Mouse (Mus musculus) liver, postnatal 0 days (tissue): ENCODE data around the gene Atp1b1. TPM values are rescaled to one million over a fixed set of nuclear protein-coding genes. Genes with fewer than 3 reads are reported as not detected.

Source experiments
- ATAC-seq: fragments of 200-750 bp; cut with Nextera tagmentation; 2 replicates; pipeline ENCODE4 v1.8.0; 2017; ENCODE audit warnings: mild to moderate bottlenecking, moderate library complexity
- DNase-seq: peaks from one replicate; pipeline ENCODE4 v3.0.0-alpha.2; 2016
- H3K27ac ChIP-seq: fragments of 300-500 bp; sonication (generic); 2 replicates; pipeline ENCODE4 v1.5.1; 2014; ENCODE audit warnings: antibody characterized with exemption, moderate library complexity, mild to moderate bottlenecking, low read depth
- H3K27me3 ChIP-seq: fragments of 300-500 bp; sonication (generic); 2 replicates; pipeline ENCODE4 v1.6.1; 2014; ENCODE audit warnings: low read length, control low read depth, mixed read lengths; ENCODE audit not compliant: insufficient read depth
- H3K36me3 ChIP-seq: fragments of 300-500 bp; sonication (generic); replicated peaks from 2 replicates; pipeline ENCODE4 v1.6.1; 2014; ENCODE audit warnings: mild to moderate bottlenecking, control low read depth, low read length, moderate library complexity, mixed read lengths; ENCODE audit not compliant: insufficient read depth
- H3K4me1 ChIP-seq: fragments of 300-500 bp; sonication (generic); 2 replicates; pipeline ENCODE4 v1.6.1; 2014; ENCODE audit warnings: antibody characterized with exemption, mild to moderate bottlenecking, control low read depth; ENCODE audit not compliant: insufficient read depth
- H3K4me2 ChIP-seq: fragments of 300-500 bp; sonication (generic); 2 replicates; pipeline ENCODE4 v1.6.1; 2014; ENCODE audit warnings: low read depth, mild to moderate bottlenecking, low read length, moderate library complexity, mixed read lengths
- H3K4me3 ChIP-seq: fragments of 300-500 bp; sonication (generic); 2 replicates; pipeline ENCODE4 v1.5.1; 2014; ENCODE audit warnings: low read depth, low read length
- H3K9ac ChIP-seq: fragments of 300-500 bp; sonication (generic); replicated peaks from 2 replicates; pipeline ENCODE4 v1.6.1; 2014; ENCODE audit warnings: mild to moderate bottlenecking, moderate library complexity
- H3K9me3 ChIP-seq: fragments of 300-500 bp; sonication (generic); 2 replicates; pipeline ENCODE4 v1.6.1; 2016; ENCODE audit warnings: mild to moderate bottlenecking, control low read depth, low read length, mixed read lengths
- CTCF ChIP-seq: sonication (generic); IDR thresholded peaks from 2 replicates; pipeline ENCODE4 v1.5.1; 2016; ENCODE audit warnings: antibody characterized with exemption, low read depth
- EP300 ChIP-seq: IDR thresholded peaks from 2 replicates; pipeline ENCODE4 v1.6.1; 2016; ENCODE audit warnings: antibody characterized with exemption, low read depth, mild to moderate bottlenecking
- WGBS: fragments of 180-500 bp; shearing (Covaris S2); extraction: QIAGEN DNeasy Blood & Tissue Kit; methylation state at CpG from one replicate; pipeline ENCODE4 v1.1.7; 2014; ENCODE audit not compliant: insufficient replicate concordance; 5-methylcytosine and 5-hydroxymethylcytosine counted together
- polyA plus RNA-seq: library from polyadenylated mRNA; unstranded; fragments of >200 nt; fragmentation: Nextera tagmentation; extraction: Ambion mirVana; gene quantifications from 2 replicates; pipeline ENCODE4 v1.2.1, GENCODE M21; 2015

Gene Atp1b1
- polyA plus RNA-seq, 1 experiment from 2014 or later, result 38.6 TPM

DNA sequence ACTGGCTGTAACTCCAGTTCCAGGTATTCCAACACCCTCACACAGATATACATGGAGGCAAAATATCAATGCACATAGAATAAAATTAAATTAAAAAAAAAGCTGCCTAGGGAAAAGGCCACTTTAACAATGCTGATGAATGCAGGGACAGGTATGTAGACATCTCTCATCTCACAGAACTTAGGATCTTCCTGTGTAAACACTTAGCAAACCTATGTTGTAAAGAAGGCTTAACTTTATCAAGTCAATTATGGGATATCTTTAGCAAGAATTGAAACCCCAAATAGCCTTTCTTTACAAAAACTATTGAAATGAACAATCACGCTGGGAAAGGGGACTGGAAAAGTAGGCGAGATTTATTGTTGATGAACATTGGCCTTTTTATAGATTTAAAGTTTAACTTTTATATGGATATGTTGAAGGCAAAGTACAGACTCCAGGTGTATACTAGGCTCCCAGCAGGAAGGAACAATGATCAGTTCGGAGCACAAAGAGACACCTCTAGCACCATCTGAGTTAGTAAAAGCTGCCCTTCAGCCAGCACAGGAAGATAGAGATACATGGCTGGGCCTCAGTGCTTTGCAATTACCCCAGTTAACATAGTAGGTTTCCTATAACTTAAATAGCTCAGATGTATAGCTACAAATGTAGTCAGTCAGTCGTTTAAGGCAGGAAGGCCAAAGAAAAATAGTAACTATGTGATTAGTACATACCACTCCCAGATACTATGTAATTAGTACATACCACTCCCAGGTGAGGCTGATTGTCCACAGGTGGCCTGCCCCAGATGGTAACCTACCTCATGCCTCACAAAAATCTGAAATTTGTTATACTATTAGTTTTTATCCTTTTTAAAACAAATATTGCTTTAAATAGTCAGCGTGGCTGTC lies 22.8 kb upstream of the Atp1b1 start:
- Histone ChIP-seq H3K4me1 (no peaks in the 10 kb centered on the region), H3K4me3 (no peak overlapping the region), H3K9me3 (no peaks in the 10 kb centered on the region), H3K27me3 (no peaks in the 10 kb centered on the region), H3K9ac (no peak overlapping the region), H3K27ac (no peak overlapping the region), H3K4me2 (no peak overlapping the region), H3K36me3 (no peaks in the 10 kb centered on the region)
- ATAC-seq, result no peak
- DNase-seq, result no peak
- WGBS, result 75% methylated on average over 5 of the region's 5 CpGs
- TF ChIP-seq EP300, result no peak
- TF ChIP-seq CTCF, result no peak

GRCm38 (mm10) chr1:164475895-164476294 lies 17.7 kb upstream of the Atp1b1 start:
- Histone ChIP-seq H3K27me3 (no peaks in the 10 kb centered on the region), H3K4me1 (no peaks in the 10 kb centered on the region; the same call in 1 of the 2 replicates)

GRCm38 (mm10) chr1:164474778-164475511 lies 16.8 kb upstream of the Atp1b1 start:
- WGBS, result 55% methylated on average over 7 of the region's 7 CpGs
- no peak overlapping the region for H3K4me3 ChIP-seq
- H3K4me2 ChIP-seq, result no peak overlapping the region
- DNase-seq (no peak), ATAC-seq (no peak)
- TF ChIP-seq CTCF, result no peak
- TF ChIP-seq EP300, result no peak
- H3K36me3 ChIP-seq, result no peaks in the 10 kb centered on the region
- H3K9ac ChIP-seq, result no peak overlapping the region
- H3K27ac ChIP-seq, result no peak overlapping the region
- no peaks in the 10 kb centered on the region for H3K9me3 ChIP-seq
- H3K4me1 ChIP-seq, result no peaks in the 10 kb centered on the region; the same call in 1 of the 2 replicates
- no peaks in the 10 kb centered on the region for H3K27me3 ChIP-seq

More at GRCm38 (mm10) chr1:164475895-164476294, 17.7 kb upstream of the Atp1b1 start:
- 78% methylated on average over 4 of the region's 4 CpGs for WGBS
- Histone ChIP-seq H3K4me2 (no peak overlapping the region), H3K9ac (no peak overlapping the region), H3K36me3 (no peaks in the 10 kb centered on the region), H3K9me3 (no peaks in the 10 kb centered on the region), H3K27ac (no peak overlapping the region), H3K4me3 (no peak overlapping the region)
- ATAC-seq, result no peak
- no peak for DNase-seq
- TF ChIP-seq EP300, result no peak
- no peak for TF ChIP-seq CTCF

- Histone ChIP-seq H3K36me3 (no peaks in the 10 kb centered on the region), H3K9me3 (no peaks in the 10 kb centered on the region), H3K4me2 (no peak overlapping the region), H3K4me3 (no peak overlapping the region), H3K4me1 (no peaks in the 10 kb centered on the region; the same call in 1 of the 2 replicates), H3K27ac (no peak overlapping the region), H3K9ac (no peak overlapping the region), H3K27me3 (no peaks in the 10 kb centered on the region)
- ATAC-seq, result no peak
- 67% methylated on average over 6 of the region's 6 CpGs for WGBS
- no peak for DNase-seq
- TF ChIP-seq CTCF (no peak), EP300 (no peak)
These were observed 16.2 kb upstream of the Atp1b1 start for GRCm38 (mm10) chr1:164474310-164474709.

DNA sequence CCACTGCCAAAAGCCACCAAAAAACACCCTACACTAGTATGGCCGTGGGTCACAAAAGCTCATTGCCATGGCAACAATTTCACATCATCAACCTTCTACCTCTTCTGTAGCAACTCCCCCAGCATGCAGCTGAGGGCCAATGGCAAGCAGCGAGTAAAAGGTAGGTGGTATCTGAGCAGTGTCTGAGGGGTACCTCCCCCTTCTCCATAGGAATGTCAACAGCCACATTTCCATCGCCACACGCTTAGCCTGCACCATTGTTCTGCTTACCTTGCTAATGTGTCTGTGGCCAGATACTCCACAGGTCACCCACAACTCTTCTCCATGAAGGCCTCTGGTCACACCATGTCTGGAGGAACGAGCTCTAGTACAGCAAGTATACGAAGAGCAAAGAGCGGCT lies 15.2 kb upstream of the Atp1b1 start:
- no peaks in the 10 kb centered on the region for H3K36me3 ChIP-seq
- no peak overlapping the region for H3K4me2 ChIP-seq
- TF ChIP-seq EP300 (no peak), CTCF (no peak)
- DNase-seq, result no peak
- no peak overlapping the region for H3K27ac ChIP-seq
- H3K9me3 ChIP-seq, result no peaks in the 10 kb centered on the region
- H3K4me1 ChIP-seq, result no peaks in the 10 kb centered on the region; the same call in 1 of the 2 replicates
- no peaks in the 10 kb centered on the region for H3K27me3 ChIP-seq
- no peak overlapping the region for H3K4me3 ChIP-seq
- WGBS, result 84% methylated on average over 7 of the region's 7 CpGs
- no peak for ATAC-seq
- H3K9ac ChIP-seq, result no peak overlapping the region

DNA sequence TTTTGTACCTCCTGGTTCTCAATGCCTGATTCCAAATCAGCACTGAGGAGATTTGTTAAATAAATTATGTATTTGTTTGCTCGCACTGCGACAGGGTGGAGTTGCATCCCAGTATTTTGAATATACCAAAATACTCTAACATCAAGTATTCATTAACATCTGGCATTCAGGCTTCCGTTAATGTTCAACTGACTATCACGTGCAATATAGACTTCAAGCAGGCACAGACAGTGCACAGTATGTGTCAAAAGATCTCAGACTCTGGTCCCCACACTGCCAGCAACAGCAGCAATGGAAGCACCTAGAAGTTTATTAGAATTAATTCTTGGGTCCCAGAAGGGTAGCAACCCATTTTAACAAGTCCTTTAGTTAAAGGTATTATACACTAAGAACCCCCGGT lies 13.5 kb upstream of the Atp1b1 start:
- H3K27ac ChIP-seq, result no peak overlapping the region
- 71% methylated on average over 5 of the region's 5 CpGs for WGBS
- H3K9ac ChIP-seq, result no peak overlapping the region
- no peak overlapping the region for H3K4me3 ChIP-seq
- no peaks in the 10 kb centered on the region for H3K36me3 ChIP-seq
- DNase-seq (no peak), ATAC-seq (no peak)
- no peak for TF ChIP-seq CTCF
- no peak for TF ChIP-seq EP300
- H3K27me3 ChIP-seq, result no peaks in the 10 kb centered on the region
- H3K9me3 ChIP-seq, result no peaks in the 10 kb centered on the region
- H3K4me2 ChIP-seq, result no peak overlapping the region
- no peaks in the 10 kb centered on the region; the same call in 1 of the 2 replicates for H3K4me1 ChIP-seq
